Mouse (Mus musculus) E14TG2a.4 (cell line): ENCODE results near the gene Sox8.

ENCODE experiments used
- CTCF ChIP-seq: conservative IDR thresholded peaks from 2 replicates; pipeline ENCODE4 v1.5.1; 2014; ENCODE audit warnings: low read length
- NANOG ChIP-seq: IDR thresholded peaks from 2 replicates; pipeline ENCODE4 v1.6.1; 2014; ENCODE audit warnings: borderline replicate concordance, low read length, mixed read lengths

DNA sequence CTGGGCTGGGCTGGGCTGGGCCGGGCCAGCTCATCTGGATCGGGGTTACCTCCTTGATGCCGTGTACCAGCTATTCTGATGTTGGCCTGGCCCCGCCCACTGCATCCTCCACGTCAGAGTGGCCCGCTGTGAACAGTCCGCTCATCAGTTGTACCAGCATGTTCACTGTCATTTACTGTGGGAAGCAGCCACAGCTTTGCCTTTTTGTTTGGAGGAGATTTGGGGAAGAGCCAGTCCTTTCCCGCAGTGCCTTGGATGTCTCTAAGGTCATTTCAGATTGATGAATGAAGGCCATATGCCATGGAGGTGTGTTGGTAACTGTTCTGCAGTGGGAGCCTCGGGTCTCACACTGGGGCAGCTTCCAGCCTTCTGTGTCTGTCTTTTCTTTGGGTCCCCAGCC lies 42.1 kb upstream of the Sox8 start:
- TF ChIP-seq CTCF (no peak), NANOG (no peak)
